Mouse (Mus musculus) kidney, adult 11 months (tissue): ENCODE results near the gene Pde6d.
"Not testable (repeated sequence)": the region's sequence is repeated elsewhere in the genome, so short reads cannot be mapped to it uniquely, and the experiment has no call there.

Experiments
- DNase-seq: peaks from one replicate; pipeline ENCODE4 v3.0.0; 2022

Gene Pde6d

DNA sequence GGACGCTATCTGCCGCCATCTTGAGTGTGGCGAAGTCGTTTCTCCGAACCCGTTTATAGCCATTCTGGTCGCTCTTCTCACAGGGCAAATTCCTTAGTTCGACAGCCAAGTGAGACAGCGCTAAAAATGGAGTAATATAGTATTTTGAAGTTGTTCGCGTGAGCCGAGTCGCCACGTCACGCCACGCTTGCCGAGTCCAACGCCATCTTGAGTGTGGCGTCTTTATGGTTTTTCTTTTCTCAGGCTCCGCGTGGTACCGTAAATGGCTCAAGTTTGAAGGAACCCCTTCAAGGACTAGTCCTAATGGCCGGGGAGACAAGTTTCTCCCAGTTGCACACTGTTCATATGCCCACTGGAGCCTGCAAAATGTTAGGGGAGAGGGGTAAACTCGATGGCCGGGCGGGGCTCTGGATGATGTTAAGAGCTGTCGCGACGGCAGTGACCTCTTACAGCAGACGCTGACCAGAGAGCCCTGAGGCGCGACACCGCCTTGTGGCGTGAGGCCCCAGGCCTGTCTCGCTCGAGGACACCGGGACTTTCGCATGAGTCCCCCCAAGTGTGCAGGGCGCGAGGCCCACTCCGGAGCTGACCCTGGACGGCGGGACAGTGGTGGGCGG lies 56.8 kb downstream of the Pde6d start:
- DNase-seq, result peak; percentile 85

DNA sequence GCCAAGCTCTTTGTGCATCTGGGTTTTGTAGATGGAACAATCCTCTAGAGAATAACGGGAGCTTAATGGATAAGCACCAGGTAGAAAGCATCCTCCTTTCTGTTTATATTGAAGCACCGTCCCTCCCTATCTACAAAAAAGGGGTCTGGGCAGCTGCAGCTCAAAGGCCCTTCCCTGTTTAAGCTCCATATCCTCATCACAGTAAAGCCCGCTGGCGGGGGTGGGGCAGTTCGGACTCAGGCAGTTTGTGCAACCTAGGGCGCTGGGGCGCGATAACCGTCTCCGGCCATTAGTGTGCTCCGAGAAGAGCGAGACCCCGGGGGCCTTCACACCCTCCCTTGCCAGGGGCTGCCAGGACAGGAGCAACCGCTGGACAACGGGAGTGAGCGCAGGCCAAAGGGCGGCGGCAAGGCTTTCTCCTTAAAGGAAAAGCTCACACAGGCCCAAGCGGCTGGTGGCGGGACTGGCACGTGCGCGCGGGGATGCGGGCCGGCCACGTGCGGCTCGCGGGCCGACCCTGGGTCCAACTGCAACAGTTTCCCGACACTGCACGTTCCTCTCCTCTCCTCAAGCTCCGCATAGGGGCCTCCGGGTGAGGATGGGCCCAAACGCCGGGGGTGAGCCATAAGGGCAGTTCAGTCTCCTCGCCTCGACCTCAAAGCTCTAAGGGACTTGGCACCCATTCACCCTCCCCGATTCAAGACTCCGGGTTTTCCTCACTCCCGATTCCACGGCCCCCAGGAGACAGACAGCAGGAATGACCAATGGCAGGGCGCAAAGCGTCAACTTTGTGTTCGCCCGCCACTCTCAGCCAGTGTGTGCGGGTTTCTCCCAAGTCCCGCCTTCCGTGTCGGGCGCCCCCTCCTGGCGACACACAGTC lies 57.6 kb downstream of the Pde6d start:
- peak; percentile 99 for DNase-seq

DNA sequence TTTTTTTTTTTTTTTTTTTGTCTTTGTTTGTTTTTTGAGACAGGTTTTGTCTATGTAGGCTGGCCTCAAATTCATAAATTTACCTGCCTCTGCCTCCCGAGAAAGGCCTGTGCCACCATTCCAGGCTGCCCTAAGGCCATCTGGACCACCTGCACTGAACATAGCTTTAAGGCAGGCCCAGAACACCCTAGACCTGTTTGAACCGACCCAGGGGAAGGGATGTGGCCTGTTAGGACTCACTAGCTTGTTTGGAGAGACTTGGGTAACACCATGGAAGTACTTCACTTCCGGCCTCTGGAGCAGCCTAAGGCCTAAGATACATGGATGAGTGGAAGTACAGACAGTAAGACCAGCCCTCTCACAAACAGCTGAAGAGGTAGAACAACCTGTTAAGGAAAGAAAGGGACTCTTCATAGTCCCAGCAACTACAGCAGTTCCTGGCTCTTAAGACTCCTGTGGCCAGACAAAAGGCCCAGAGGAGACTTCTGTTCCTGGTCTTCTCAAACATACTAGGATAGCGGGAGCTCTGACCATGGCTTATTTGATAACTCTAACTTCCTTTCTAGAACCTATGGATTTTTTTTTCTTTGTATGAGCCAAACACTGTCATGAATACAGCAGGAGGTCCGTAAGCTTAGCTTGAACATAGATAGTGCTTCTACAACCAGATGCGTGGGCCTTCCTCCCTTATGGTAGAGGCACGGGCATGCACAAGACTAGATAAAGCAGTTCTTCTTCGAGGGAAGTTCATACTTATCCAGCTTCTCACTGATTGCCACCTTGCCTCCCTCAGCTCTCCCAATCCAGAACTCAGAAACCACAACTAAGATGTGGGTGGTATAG lies 58.4 kb downstream of the Pde6d start:
- DNase-seq, result no peak

DNA sequence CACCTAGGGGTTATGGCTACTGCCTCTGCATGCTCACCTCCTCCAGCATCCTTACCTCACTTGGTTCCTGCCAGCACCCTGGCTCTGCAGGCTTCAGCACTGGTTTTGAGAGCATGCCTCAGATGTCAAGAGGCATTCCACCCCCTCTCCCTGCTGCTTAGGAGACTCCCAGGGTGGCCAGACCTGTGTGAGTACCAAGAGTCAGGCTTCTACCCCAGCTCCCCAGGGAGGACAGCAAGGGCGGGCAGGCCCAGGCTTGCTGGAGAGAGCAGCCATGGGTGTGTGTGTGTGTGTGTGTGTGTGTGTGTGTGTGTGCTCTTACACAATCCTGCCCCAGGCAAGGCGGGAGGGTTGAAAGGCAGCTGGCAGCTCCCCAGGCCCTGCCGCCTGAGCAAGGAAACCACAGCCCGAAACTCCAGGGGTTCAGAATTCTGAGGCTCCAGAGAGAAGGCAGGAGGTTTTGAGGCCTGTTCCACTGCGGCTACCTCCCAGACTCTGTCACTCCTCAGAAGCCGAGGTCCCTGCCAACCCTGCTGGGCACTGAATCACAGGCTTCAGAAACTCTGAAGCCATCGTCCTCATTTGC lies 60.0 kb downstream of the Pde6d start:
- DNase-seq, result peak; percentile 34

DNA sequence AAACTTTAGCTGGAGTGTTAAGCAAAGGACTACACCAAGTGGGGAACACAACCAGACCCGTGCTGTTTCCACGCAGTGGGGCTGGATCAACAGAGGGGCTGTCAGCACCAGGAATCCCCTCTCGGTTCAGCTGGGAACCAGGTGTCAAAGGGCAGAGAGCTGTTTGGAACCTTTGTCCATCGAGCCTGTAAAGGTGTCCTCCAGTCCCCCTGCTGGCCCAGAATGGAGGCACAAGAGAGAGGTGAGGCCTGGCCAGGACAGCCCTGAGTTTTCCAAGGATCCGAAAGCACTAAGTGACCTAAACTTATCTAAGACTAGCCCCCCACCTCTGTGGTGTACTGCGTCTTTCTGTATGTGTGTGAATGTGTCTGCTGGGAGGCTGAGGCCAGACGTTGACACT lies 62.1 kb downstream of the Pde6d start:
- peak; percentile 65 for DNase-seq

DNA sequence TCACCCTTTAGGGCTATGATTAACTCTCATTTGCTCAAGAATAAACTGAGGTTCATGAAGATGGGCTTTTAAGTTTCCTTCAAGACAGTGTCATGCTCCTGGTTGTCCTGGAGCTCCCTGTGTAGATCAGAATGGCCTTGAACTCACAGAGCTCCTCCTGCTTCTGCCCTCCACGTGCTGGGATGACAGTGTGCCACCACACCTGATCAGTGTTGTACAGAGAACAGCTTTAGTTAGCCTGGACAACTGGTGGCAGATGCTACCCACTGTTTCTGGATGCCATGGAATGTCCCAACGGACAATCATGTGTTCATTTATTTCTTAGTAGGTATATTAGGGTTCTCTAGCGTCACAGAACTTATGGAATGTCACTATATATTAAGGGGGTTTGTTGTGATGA lies 65.4 kb downstream of the Pde6d start:
- DNase-seq, result no peak

DNA sequence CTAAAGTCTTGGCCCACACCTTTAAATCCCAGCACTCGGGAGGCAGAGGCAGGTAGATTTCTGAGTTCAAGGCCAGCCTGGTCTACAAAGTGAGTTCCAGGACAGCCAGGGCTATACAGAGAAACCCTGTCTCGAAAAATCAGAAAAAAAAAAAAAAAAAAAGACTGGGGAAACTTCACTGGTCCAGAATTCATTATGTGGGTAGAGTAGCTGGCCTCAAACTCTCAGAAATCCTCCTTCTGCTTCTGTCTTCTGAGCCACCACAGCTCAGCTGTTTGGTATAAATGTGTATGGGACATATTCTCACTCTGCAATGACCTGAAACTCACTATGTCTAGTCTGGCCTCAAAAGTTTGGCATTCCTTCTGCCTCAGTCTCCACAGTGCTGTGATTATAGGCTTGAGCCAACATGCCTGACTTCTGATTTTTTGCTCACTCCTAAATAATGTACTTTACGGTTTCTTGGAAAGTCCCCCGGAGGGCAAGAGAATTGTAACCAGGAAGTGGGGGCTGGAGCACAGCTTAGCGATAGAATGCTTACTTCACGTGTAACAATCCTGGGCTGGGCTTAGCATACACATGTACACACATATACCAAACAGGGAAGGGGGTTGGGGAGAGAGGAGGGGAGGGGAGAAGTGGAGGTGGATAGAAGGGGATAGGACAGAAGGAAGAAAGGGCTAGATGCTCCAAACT lies 66.6 kb downstream of the Pde6d start:
- no peak for DNase-seq

DNA sequence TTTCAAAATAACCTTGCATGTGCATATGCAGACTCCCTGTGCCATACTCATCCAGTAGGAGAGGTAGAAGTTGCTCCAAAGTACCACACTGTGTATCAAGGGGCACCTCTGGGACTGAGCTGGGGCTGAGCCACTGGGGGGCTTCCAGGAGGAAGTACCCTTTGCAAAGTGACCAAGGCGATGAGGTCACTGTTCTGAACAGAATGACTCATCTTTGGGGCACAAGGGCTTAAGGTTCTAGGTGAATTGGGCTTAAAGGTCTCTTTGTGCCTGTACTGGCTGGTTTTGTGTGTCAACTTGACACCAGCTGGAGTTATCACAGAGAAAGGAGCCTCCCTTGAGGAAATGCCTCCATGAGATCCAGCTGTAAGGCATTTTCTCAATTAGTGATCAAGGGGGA lies 69.4 kb downstream of the Pde6d start:
- not testable (repeated sequence) for DNase-seq

DNA sequence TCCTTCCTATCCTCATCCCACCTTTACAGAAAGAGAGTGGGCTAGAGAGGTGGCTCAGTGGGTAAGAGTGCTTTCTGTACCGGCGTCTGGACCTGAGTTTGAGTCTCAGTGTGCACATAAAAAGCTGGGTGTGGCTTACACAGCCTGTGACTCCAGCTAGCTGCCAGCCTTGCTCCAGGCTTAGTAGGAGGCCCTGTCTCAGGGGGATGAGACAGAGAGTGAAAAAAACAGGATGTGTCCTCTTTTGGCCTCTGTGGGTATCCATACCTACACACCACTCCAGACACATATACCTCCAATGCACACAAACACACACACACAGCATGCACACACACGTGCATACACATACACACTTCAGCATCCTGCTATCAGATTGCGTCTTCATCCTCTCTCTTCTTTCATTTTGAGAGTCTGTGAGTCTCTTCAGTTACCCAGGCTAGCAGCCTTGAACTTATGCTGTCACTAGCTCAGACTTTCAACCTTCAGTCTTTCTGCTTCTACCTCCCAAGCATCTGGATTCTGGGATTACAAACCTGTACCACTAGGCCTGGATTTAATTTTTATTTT lies 70.2 kb downstream of the Pde6d start:
- no peak for DNase-seq

DNA sequence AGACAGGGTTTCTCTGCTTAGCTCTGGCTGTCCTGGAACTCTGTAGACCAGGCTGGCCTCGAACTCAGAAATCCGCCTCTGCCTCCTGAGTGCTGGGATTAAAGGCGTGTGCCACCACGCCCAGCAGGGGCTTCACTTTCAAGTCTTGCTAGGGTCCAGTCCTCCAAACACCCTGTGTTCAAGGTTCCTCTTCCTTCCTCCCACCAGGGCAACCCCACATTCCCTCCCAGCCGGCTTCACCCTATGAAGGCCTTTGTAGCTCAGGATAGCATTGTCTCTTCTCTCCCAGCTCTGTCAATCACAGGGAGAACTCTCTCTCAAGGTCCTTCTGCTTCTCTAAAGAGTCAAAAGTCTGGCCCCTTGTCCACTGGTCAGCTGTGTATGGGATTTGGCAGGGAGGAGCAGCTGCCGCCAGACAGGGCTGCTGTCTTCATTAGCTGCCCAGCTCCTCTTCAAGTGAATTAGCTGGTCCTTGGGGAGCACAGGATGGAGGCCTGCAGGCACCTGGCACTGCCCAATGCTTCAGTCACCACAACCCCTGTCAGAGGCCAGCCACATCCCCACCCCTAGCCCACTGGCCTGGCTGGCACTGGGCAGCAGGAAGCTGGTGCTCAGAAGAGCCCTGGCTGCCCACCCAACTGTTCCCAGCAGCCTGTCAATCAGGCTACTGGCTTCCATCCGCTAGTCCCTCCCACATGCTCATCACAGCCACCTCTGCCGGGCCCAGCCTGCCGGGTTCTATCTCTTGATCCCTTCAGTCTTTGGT lies 71.6 kb downstream of the Pde6d start:
- no peak for DNase-seq

DNA sequence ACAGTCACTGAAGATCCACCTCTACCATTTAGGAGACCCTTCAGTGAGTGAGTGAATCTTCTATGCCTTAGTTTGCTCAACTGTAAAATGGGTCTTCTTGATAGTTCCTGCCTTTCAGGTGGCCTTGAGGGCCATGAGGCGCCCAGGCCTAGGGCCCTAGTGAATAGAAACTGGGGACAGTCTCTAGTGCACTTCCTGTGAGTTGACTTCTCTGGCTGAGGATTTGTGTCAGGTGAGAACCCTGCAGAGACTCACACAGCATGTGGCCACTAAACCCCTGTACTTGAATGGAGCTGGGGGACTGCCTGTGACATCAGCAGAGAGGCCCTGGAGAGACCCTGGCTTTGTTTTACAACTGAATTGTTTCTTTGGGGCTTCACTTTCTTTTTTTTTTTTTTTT lies 72.2 kb downstream of the Pde6d start:
- DNase-seq, result no peak

DNA sequence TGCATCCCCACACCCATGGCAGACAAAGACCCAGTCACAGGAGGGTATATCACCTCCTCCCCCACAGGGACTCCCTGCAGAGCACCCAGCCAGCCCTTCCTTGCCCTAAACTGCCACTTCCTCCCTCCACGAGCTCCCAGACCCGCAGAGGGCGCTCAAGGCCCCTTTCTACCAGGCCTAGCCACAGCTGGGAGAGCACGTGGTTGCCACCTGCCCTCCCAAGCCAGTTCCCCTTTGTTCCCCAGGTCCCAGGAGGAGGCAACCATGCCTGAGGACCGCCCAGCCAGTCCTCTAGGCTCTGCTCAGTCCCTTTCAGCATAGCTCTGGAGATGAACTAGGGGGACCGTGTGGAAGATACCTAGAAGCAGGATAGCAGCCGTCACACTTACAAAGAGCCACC lies 73.0 kb downstream of the Pde6d start:
- DNase-seq, result peak; percentile 86

DNA sequence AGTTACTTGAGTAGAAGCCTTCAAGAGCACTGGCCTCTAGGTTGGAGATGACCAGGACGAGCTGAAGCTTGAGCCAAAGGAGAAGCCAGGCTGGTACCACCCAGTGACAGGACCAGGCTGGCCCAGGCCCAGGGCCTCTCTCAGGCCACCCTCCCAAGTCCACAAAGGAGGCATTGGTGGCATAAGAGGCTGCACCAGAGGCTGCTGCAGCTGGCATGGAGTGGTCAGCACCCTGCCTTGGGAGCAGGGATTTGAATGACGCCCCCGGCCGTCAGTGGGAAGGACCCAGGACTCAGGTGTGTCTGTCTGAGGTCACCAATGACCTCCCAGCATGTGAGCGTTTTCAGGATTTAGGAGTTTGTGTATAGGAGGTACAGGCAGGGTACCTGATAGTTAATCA lies 74.6 kb downstream of the Pde6d start:
- DNase-seq, result no peak

DNA sequence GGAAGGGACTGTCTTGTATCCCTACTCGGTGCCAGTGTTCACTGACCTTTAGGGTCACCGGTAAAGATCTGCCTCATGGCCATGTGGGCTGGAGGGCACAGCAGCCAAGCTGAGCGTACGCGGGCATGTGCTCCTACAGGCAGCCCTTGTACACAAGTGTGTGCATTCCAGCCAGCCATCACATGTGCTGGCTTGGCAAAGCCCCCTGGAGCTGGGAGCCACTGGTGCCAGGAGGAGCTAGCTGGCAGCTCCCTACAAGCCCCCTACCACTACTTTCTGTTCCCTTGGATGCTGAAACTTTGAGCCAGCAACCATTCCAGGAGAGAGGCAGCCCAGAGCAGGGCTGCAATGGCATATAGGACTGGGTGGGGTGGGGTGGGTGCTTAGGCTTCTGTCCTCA lies 76.0 kb downstream of the Pde6d start:
- DNase-seq, result no peak

DNA sequence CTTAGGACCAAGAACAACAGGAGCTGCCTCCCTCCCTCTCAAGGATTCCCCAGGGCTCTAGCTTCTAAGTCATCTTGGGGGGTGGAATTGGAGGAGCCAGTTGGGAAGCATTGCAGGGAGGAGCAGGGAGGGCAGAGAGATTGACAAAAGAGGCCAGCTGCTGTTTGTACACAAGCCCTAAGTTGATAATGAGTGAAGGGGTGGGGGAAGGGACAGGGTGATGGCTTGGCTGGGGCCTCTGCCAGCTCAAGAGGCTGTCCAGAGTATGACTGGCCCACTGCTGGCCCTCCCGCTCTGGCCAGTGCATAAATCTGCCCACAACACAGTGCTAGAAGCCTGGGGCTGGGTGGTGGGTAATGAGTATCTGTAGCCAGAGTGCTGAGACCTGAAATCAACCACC lies 77.0 kb downstream of the Pde6d start:
- DNase-seq, result no peak

DNA sequence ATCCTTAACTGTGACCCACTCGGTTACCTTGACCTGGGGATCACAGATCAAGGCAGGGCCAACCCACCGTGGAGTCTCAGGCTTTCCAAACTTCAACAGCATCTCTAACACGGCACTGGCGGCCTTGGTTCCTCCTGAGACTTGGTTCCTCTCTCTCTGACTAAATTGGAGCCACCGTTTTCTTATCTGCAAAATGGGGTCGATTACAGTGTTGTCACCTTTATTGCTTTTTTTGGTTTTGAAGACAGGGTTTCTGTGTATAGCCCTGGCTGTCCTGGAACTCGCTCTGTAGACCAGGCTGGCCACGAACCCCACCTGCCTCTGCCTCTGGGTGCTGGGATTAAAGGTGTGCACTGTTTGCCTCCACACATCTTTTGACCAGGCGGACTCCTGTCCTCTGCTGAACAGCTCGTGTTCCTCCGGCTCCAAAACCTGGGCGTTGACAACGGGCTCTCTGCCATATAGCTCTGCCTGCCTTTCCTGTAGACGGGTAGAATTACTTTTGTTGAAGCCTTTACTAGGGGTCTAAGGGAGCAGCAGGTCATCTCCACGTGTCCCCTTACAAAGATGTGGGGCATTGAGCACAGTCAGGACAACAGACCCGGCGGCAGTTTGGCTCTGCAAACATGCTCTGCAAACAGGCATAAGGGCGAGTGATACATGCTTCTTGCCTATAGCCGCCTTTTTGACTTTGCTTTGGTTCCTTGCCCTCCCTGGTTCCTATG lies 77.6 kb downstream of the Pde6d start:
- no peak for DNase-seq

DNA sequence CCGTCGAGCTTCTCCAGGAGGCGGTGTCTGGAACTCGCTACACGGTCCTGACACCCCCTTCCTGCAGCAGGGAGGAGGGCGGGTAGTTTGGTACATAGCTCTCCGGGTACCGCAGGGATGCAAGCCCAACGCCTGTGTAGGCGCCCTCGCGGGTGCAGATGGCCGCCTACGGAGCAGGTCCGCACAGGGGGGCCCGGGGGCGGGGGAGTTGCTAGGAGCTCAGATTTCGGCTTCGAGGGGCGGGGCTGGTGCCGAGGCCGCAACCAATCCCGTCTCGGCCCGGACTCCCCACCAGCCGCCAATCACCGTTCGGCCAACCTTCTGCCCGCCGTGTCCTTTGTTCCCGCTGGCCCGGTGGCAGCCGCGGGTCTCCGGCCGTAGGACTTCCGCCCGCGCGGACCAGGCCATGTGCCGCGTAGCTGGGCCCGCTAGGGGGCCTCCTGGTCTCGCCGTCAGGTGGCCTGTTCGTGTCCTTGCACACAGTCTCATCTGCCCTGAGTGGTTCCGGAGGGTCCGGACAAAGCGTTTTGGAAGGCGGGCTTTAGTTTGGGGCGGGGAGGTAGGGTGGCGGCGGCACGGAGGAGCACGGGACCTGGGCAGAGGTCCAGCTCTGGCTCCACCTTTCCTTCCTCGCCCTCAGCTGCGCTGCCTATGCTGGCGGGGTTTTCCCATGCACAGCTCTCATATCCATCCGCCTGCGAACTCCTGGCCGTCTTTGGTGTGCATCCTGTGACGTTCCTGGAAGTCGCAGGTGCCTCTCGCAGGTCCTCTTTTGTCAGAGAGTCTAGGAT lies 78.3 kb downstream of the Pde6d start:
- DNase-seq, result peak; percentile 97

DNA sequence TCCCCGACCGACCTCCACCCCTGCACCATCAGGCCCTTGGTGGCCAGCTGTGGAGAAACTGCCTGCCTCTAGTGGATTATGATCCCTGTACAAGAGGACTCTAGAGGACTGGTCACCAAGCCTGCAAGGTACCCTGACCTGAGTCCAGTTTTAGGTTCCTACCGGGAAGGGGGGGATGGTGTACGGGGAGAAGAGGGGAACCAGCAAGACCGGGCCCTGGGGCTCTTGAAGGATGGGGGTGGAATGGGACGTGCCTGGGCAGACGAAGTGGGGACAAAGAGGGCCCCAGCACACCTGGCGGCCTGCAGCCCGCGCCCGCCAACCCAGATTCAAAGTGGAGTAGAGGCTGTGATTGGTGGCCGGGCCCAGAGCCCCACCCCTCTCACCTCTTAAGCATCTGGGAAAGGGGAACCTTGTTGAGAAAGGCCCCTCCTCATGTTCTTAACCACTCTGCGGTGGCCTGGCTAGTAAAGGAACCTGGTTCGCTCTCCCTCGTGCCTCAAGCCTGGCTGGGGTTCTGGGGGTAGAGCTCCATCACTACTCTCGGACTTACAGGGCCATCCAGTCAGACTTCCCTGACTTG lies 79.2 kb downstream of the Pde6d start:
- no peak for DNase-seq

DNA sequence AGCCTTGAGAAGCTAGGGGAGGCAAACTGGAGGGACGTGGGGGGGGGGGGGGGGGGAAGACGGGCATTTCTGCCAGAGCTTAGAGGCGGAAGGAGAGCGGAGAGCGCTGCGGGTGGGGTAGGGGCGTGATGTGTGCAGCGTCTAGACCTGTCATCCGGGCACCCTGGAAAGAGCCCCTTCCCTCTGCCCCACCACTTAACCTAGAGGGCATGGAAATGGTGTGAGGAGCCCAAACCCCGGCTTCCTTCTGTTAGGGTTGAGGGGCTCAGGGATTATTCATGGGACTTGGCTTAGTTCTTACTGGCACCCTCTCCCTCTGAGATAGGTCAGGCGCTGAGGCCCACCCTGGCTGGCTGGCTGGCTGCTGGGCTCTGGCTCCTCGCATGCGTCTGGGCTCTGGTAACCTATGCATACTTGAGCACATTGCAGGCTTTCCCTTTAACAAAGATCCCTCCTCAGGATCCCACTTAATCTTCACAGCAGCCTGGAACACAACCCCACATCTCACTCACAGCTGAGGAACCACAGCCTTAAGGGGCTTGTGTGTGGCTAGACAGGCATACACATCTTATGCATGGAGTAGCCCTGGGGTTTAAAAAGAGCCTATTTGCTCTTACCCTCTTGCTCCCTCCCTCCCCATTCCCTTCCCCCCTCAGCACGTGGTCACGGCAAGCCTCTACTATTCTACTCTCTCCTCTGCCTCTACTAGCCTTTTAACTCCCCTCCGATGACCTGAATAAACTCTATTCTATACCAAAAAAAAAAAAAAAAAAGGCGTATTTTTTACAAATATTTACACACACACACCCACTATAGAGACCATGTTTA lies 80.0 kb downstream of the Pde6d start:
- no peak for DNase-seq
